Comparison of ENCODE assay signal across 7 mouse cellular contexts in the genomic region with DNA sequence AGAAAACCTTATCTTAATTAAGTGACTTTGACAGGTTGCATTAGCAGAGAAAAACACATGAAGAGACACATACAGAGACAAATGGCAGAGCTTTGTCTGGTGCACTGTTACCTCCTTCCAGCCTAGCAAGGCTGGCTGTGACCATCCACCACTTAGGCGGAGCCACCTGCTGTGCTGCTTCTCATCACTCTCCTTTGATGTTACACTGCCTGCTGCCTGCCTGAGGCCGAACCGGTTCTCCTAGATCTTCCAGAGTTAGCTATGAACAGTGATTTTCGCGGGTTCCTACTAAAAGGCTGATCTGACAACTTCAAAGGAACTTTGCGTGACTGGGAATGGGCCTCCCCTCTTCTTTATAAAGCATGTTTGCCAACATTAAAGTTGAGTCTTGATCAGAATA. TPM values are rescaled to one million over a fixed set of nuclear protein-coding genes. Genes with fewer than 3 reads are reported as not detected.
DNase-seq lines count a peak whose midpoint lies in the region; ATAC-seq and TF ChIP-seq lines count a peak whose summit lies in the region.
"Not testable (repeated sequence)": the region's sequence is repeated elsewhere in the genome, so short reads cannot be mapped to it uniquely, and the experiment has no call there.
"Had no signal": no experiment of that assay in that cellular context is flagged by ENCODE, and none has a peak within 500 bp of the region (broad histone marks: within the 10 kb centered on the region; RNA-seq: fewer than 3 reads in every experiment).

No protein-coding gene starts in this region.

- not testable (repeated sequence) for H3K9me3 ChIP-seq in ES-E14 (ENCODE audit: control insufficient read depth, insufficient read depth, low read depth, low read length); embryonic facial prominence, embryonic 10.5 days; midbrain, embryonic 13.5 days; midbrain, postnatal 0 days (ENCODE audit: low read length)

- not testable (repeated sequence) for H3K27ac ChIP-seq in ES-E14 (ENCODE audit: insufficient read depth, low read depth, low read length, poor library complexity, severe bottlenecking); embryonic facial prominence, embryonic 10.5 days (replicated peaks); midbrain, embryonic 13.5 days; midbrain, postnatal 0 days (ENCODE audit: low read depth, low read length)

- 14% methylated on average over 6 of the region's 6 CpGs for WGBS in embryonic facial prominence, embryonic 10.5 days
- 18% methylated on average over 6 of the region's 6 CpGs for WGBS in midbrain, embryonic 13.5 days
- 13% methylated on average over 6 of the region's 6 CpGs for WGBS in midbrain, postnatal 0 days

- not testable (repeated sequence) for H3K4me3 ChIP-seq in ES-E14 (ENCODE audit: insufficient read depth in 1 of 2, low read depth in 1 of 2, low read length in 2 of 2, poor library complexity in 1 of 2, severe bottlenecking in 1 of 2); embryonic facial prominence, embryonic 10.5 days; midbrain, embryonic 13.5 days (replicated peaks); midbrain, postnatal 0 days (ENCODE audit: low read depth, low read length)

- H3K9ac ChIP-seq in ES-E14 (ENCODE audit: insufficient read depth, low read depth, low read length, poor library complexity, severe bottlenecking); midbrain, embryonic 13.5 days (replicated peaks); midbrain, postnatal 0 days (replicated peaks; ENCODE audit: low read length, poor library complexity, severe bottlenecking): not testable (repeated sequence)

- H3K4me2 ChIP-seq in midbrain, embryonic 13.5 days (replicated peaks); midbrain, postnatal 0 days (ENCODE audit: low read depth, low read length, poor library complexity, severe bottlenecking): not testable (repeated sequence)

- peak; percentile 15 for DNase-seq in ES-E14 (ENCODE audit: low read depth, low spot score)
- peak; percentile 6 for DNase-seq in brain, adult 2 months (ENCODE audit: low read depth, low spot score)
- peak; percentile 23 for DNase-seq in embryonic facial prominence, embryonic 10.5 days (ENCODE audit: low spot score)
- DNase-seq in heart, adult 11 months = peak; percentile 36
- DNase-seq in midbrain, postnatal 0 days (ENCODE audit: low spot score) = not testable (repeated sequence)

- H3K27me3 ChIP-seq in embryonic facial prominence, embryonic 10.5 days (replicated peaks; ENCODE audit: low read depth, poor library complexity, severe bottlenecking); midbrain, embryonic 13.5 days; midbrain, postnatal 0 days (ENCODE audit: insufficient read depth, low read length): not testable (repeated sequence)

- TF ChIP-seq CTCF in midbrain, postnatal 0 days (IDR thresholded peaks at IDR 0.05) = not testable (repeated sequence)

- ATAC-seq in midbrain, embryonic 13.5 days = 0 out of 2 replicates have a peak, but pooled peaks have one; percentile 40
- 0 out of 2 replicates have a peak, but pooled peaks have one; percentile 52 for ATAC-seq in midbrain, postnatal 0 days (ENCODE audit: low FRiP score)

- not testable (repeated sequence) for H3K36me3 ChIP-seq in ES-E14 (ENCODE audit: control insufficient read depth, insufficient read depth, low read length, poor library complexity, severe bottlenecking); embryonic facial prominence, embryonic 10.5 days (replicated peaks); midbrain, embryonic 13.5 days; midbrain, postnatal 0 days (ENCODE audit: insufficient read depth, low read length)

- H3K4me1 ChIP-seq in ES-E14 (ENCODE audit: control insufficient read depth in 2 of 2, insufficient read depth in 2 of 2, low read length in 2 of 2, poor library complexity in 1 of 2); embryonic facial prominence, embryonic 10.5 days; midbrain, embryonic 13.5 days (replicated peaks); midbrain, postnatal 0 days (ENCODE audit: insufficient read depth, low read length): not testable (repeated sequence)

- in situ Hi-C loops in ES-E14 (cut with MboI; ENCODE audit: low sequenced_read_pairs in 2 of 2, unreplicated experiment in 2 of 2) = not testable (repeated sequence)

RNA-seq across cellular contexts. Expression of a gene that starts 14.1 kb away (rescaled TPM):
- 0.32 and 1.6 TPM in 2 replicates for total RNA-seq in ES-E14 (2012; rRNA removed)
- 8.7 and 9.7 TPM in 2 replicates for polyA plus RNA-seq in embryonic facial prominence, embryonic 10.5 days (2016; fragmentation: Nextera tagmentation; extraction: Ambion mirVana)
- 4.8 and 5.3 TPM in 2 replicates for polyA plus RNA-seq in midbrain, embryonic 13.5 days (2015; fragmentation: Nextera tagmentation; extraction: Ambion mirVana)
- 2.6 TPM in 2 replicates for total RNA-seq in midbrain, postnatal 0 days (2014; rRNA removed)
- 2.5 and 2.6 TPM in 2 replicates for polyA plus RNA-seq in midbrain, postnatal 0 days (2015; fragmentation: Nextera tagmentation; extraction: Ambion mirVana)
- polyA plus RNA-seq: erythroblast, embryonic 14.5 days had no signal
